Mouse (Mus musculus): Measurements from ENCODE around the gene Sptbn1. TPM values are rescaled to one million over a fixed set of nuclear protein-coding genes. Genes with fewer than 3 reads are reported as not detected.

Sptbn1 gene
- polyA plus RNA-seq, 1 experiment from 2014 or later, result 60.1 TPM

- peaks cover 37% of the 10 kb centered on the region for H3K4me1 ChIP-seq (replicated peaks)
- H3K27me3 ChIP-seq (ENCODE audit: insufficient read depth, poor library complexity, severe bottlenecking), result no peaks in the 10 kb centered on the region
- 0 out of 2 replicates have a peak, but pooled peaks cover 3% of the 10 kb centered on the region for H3K9me3 ChIP-seq
- peak overlapping the region; percentile 69 for H3K4me3 ChIP-seq
- H3K27ac ChIP-seq, result peak overlapping the region; percentile 90
- WGBS, result 2% methylated on average over 21 of the region's 21 CpGs
- peaks cover 4% of the 10 kb centered on the region; the same call in 1 of the 2 replicates for H3K36me3 ChIP-seq
- peak; percentile 69 for DNase-seq (ENCODE audit: low spot score)
These were observed 70.3 kb downstream of the Sptbn1 start for GRCm38 (mm10) chr11:30197564-30198090.

DNA sequence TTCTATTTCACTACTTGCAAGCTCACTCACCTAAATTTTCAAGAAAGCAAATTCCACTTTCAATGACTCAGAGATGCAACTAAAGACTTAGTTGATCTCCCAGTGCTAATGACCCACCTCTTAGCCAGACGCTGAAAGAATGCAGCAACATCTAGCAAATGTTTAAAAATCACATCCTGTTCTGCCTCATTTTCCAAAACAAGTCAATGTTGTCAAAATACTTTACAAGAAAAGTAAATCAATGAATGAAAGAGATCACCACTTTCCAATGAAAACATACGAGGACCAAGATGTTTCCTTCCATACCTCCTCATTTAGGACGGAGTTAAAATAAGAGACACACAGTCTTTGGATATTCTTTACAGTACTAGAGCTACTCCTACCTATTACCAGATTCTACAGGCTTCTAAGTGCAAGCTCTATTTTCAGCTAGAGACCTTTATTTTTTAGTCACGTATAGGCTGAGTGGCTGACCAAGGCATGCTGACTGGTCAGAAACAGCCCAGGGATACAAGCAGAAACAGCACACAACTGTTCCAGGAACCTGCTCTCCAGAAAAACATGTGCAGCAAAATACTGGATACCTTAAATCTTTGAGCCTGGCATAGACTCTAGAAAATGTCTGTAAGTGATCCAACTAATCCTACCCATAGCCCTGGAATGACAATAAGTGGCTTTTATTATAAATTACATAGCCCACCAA lies 71.5 kb downstream of the Sptbn1 start:
- peak overlapping the region; percentile 69 for H3K4me3 ChIP-seq
- WGBS, result 74% methylated on average over 4 of the region's 4 CpGs
- no peak overlapping the region for H3K27ac ChIP-seq
- no peak for DNase-seq (ENCODE audit: low spot score)
- H3K36me3 ChIP-seq, result no peaks in the 10 kb centered on the region
- no peaks in the 10 kb centered on the region for H3K9me3 ChIP-seq
- H3K27me3 ChIP-seq (ENCODE audit: insufficient read depth, poor library complexity, severe bottlenecking), result no peaks in the 10 kb centered on the region
- H3K4me1 ChIP-seq (replicated peaks), result peaks cover 37% of the 10 kb centered on the region

- H3K4me1 ChIP-seq (replicated peaks), result peaks cover 37% of the 10 kb centered on the region
- H3K27ac ChIP-seq, result no peak overlapping the region
- no peak for DNase-seq (ENCODE audit: low spot score)
- H3K9me3 ChIP-seq, result no peaks in the 10 kb centered on the region
- H3K27me3 ChIP-seq (ENCODE audit: insufficient read depth, poor library complexity, severe bottlenecking), result no peaks in the 10 kb centered on the region
- H3K36me3 ChIP-seq, result no peaks in the 10 kb centered on the region
- peak overlapping the region; percentile 69; the same call in 1 of the 2 replicates for H3K4me3 ChIP-seq
- 78% methylated on average over 3 of the region's 3 CpGs for WGBS
These were observed 72.2 kb downstream of the Sptbn1 start for GRCm38 (mm10) chr11:30195756-30196155.

DNA sequence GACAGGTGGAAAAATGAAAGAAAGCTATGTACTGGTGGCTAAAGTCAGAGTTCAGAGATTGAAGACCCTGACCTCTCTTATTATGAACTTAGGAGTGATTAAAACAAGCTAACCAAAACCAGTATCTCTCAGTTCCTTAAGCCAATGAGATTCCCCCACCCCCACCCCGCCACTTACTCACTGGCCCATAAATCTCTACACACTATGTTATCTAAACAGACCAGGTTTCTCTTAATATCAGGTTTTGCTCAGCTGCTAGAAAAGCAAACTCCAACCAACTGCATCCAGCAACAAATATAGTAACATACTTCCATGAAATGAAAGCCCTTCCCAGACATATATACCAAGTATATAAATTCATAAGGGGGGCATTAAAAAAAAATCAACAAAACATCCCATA lies 73.2 kb downstream of the Sptbn1 start:
- 83% methylated on average over 1 of the region's 1 CpGs for WGBS
- H3K27ac ChIP-seq, result no peak overlapping the region
- H3K36me3 ChIP-seq, result no peaks in the 10 kb centered on the region
- peaks cover 37% of the 10 kb centered on the region for H3K4me1 ChIP-seq (replicated peaks)
- H3K4me3 ChIP-seq, result no peak overlapping the region
- H3K27me3 ChIP-seq (ENCODE audit: insufficient read depth, poor library complexity, severe bottlenecking), result no peaks in the 10 kb centered on the region
- DNase-seq (ENCODE audit: low spot score), result no peak
- no peaks in the 10 kb centered on the region for H3K9me3 ChIP-seq

- 92% methylated on average over 4 of the region's 4 CpGs for WGBS
- Histone ChIP-seq H3K27me3 (ENCODE audit: insufficient read depth, poor library complexity, severe bottlenecking) (no peaks in the 10 kb centered on the region), H3K27ac (no peak overlapping the region), H3K4me1 (replicated peaks) (peaks cover 11% of the 10 kb centered on the region; the same call in 1 of the 2 replicates), H3K36me3 (no peaks in the 10 kb centered on the region), H3K4me3 (no peak overlapping the region), H3K9me3 (no peaks in the 10 kb centered on the region)
- DNase-seq (ENCODE audit: low spot score), result no peak
These were observed 77.0 kb downstream of the Sptbn1 start for GRCm38 (mm10) chr11:30190959-30191358.

DNA sequence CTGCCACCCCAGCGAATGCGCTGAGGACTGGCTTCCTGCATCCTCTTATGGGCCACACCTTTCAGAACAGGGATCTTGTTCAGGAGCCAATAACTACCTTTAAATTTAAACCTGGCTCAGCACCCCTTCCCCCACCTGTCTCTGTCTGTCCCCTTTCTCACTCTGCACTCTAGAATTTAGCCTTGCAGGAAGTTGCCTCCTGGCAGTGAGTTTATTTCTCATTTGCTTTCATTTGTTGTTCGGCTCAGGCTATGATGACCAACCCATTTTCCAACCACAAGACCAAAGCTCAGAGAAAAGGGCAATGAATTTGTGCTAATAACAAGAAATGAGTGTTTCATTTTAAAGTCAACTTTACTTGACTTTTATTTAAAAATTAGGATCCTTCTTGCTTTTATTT lies 77.9 kb downstream of the Sptbn1 start:
- H3K9me3 ChIP-seq, result no peaks in the 10 kb centered on the region
- no peaks in the 10 kb centered on the region for H3K36me3 ChIP-seq
- no peak overlapping the region for H3K4me3 ChIP-seq
- no peak for DNase-seq (ENCODE audit: low spot score)
- peaks cover 7% of the 10 kb centered on the region; the same call in 1 of the 2 replicates for H3K4me1 ChIP-seq (replicated peaks)
- WGBS, result 97% methylated on average over 3 of the region's 3 CpGs
- H3K27ac ChIP-seq, result no peak overlapping the region
- no peaks in the 10 kb centered on the region for H3K27me3 ChIP-seq (ENCODE audit: insufficient read depth, poor library complexity, severe bottlenecking)

DNA sequence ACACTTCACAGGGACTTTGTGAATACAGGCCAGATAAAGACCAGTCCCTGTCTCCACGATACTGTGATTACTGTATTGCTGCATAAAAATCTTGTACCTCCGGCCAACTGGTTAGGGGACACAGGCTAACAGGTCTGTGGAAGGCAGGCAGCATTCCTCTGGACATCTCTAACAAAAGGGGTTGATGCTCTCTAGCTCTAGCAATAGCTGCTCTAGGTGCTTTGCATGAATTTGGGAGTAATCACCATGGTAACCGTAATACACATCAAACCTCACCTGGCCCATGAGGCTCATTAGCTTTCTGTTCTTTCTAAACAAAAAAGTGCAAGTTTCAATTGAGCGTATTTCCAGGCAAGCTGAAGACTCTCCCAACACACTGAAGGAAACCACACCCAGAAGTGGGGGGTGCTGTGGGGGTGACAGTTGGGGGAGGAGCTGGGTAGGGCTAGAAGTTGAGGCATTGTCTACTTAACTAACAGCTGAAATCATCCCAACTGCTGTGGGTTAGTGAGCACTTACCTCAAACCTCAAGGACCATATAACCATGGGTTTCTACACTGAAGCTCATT lies 81.0 kb downstream of the Sptbn1 start:
- Histone ChIP-seq H3K4me1 (replicated peaks) (peaks cover 2% of the 10 kb centered on the region; the same call in 1 of the 2 replicates), H3K36me3 (0 out of 2 replicates have a peak, but pooled peaks cover 8% of the 10 kb centered on the region), H3K27me3 (ENCODE audit: insufficient read depth, poor library complexity, severe bottlenecking) (no peaks in the 10 kb centered on the region), H3K27ac (no peak overlapping the region), H3K4me3 (no peak overlapping the region), H3K9me3 (no peaks in the 10 kb centered on the region)
- no peak for DNase-seq (ENCODE audit: low spot score)
- WGBS, result 88% methylated on average over 4 of the region's 4 CpGs

DNA sequence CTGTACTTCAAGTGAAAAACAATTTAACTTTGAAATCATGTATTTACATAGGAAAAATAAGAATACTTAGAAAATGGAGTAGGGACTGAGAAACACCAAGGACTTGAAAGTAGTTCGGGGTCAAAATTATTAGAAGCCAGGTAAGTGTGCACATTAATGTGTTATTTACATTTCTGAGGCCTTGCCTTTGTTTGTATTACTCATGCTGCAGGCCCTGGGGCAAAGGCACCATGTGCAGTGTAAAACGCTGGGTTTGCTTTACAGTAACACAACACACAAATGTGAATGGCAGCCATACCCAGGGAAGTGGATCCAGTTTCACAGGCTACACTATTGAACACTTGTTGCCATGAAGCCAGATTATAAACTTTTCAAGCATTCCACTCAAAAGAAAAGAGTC lies 83.4 kb downstream of the Sptbn1 start:
- H3K36me3 ChIP-seq, result 0 out of 2 replicates have a peak, but pooled peaks cover 8% of the 10 kb centered on the region
- H3K9me3 ChIP-seq, result no peaks in the 10 kb centered on the region
- no peaks in the 10 kb centered on the region for H3K27me3 ChIP-seq (ENCODE audit: insufficient read depth, poor library complexity, severe bottlenecking)
- H3K4me1 ChIP-seq (replicated peaks), result peaks cover 2% of the 10 kb centered on the region; the same call in 1 of the 2 replicates
- H3K27ac ChIP-seq, result no peak overlapping the region
- H3K4me3 ChIP-seq, result no peak overlapping the region
- WGBS, result 78% methylated on average over 2 of the region's 2 CpGs
- DNase-seq (ENCODE audit: low spot score), result no peak

GRCm38 (mm10) chr11:30182716-30183411 lies 85.1 kb downstream of the Sptbn1 start:
- Histone ChIP-seq H3K27me3 (ENCODE audit: insufficient read depth, poor library complexity, severe bottlenecking) (no peaks in the 10 kb centered on the region), H3K36me3 (0 out of 2 replicates have a peak, but pooled peaks cover 8% of the 10 kb centered on the region), H3K9me3 (no peaks in the 10 kb centered on the region), H3K27ac (no peak overlapping the region), H3K4me1 (replicated peaks) (peaks cover 2% of the 10 kb centered on the region; the same call in 1 of the 2 replicates), H3K4me3 (no peak overlapping the region)
- DNase-seq (ENCODE audit: low spot score), result no peak
- 92% methylated on average over 8 of the region's 8 CpGs for WGBS

DNA sequence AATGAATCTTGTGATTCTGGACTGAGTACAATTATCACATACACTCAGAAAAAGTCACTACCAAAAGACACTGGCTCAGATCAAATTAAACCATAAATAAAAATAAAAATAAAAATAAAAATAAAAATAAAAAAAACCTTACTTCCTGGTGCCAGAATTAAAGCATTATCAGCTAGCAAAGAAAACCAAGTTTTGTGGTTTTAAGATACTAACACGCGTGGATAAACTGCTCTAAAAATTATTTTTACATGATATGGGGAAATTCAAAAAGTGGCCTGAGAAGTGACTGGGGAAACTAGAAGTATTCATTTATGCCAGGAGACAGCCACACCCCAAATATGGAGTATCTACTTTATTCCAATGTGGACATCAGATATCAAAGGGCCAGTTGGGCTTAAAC lies 89.8 kb downstream of the Sptbn1 start:
- Histone ChIP-seq H3K36me3 (0 out of 2 replicates have a peak, but pooled peaks cover 5% of the 10 kb centered on the region), H3K4me1 (replicated peaks) (0 out of 2 replicates have a peak, but pooled peaks cover 5% of the 10 kb centered on the region), H3K9me3 (no peaks in the 10 kb centered on the region), H3K27me3 (ENCODE audit: insufficient read depth, poor library complexity, severe bottlenecking) (no peaks in the 10 kb centered on the region), H3K4me3 (no peak overlapping the region), H3K27ac (no peak overlapping the region)
- 98% methylated on average over 2 of the region's 2 CpGs for WGBS
- DNase-seq (ENCODE audit: low spot score), result no peak

DNA sequence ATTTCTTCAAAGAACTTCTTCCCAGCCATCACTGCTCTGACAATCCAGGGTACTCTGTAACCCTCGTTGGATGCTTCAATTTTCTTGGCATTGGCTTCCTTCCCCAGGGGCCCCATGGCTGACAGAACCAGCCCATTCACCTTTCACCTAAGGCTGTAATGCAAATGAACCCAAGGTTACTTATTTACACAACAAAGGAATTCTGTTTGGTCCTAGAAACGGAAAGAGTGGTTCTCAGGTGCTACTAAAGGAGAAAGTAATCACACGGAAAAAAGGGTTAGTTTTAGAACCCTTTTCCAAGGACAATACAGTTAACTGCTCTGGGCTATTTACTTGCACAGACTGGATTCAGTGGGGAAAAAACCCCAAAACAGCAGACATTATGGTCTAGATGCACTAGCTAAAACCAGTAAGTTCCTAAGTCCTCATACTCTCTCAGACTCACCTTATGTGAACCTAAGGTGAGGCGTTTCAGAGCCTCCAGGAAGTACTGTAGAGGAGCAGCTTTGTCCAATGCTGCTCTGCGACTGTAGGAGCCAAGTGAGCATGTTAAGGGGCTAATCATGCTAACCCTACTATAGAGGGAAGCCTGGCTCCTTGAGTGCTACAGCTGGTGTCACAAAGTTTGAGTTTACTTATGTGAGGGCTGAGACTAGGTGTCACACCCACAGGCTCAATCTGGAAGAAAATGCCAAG lies 90.7 kb downstream of the Sptbn1 start:
- Histone ChIP-seq H3K27ac (no peak overlapping the region), H3K4me1 (replicated peaks) (0 out of 2 replicates have a peak, but pooled peaks cover 5% of the 10 kb centered on the region), H3K4me3 (no peak overlapping the region), H3K36me3 (no peaks in the 10 kb centered on the region), H3K9me3 (no peaks in the 10 kb centered on the region), H3K27me3 (ENCODE audit: insufficient read depth, poor library complexity, severe bottlenecking) (no peaks in the 10 kb centered on the region)
- DNase-seq (ENCODE audit: low spot score), result no peak
- 35% methylated on average over 5 of the region's 5 CpGs for WGBS

DNA sequence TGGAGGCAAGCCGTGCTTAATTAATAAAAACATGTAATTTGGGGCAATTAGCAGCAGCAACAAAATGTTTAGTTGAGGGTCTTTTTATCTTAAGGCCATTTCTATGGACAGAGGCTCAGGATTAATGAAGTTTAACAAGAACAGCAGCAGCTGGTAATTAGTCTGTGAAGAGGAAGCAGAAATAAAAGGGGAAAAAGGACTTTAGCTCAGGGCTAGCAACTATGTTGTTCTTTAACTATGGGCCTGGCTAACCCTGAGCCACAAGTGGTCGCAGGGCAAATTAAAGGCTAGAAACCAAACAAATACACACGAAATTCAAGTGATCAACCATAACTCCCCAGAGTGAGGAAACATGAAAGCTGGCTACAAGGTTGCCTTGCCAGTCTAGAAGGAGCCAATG lies 91.9 kb downstream of the Sptbn1 start:
- no peaks in the 10 kb centered on the region for H3K36me3 ChIP-seq
- H3K27me3 ChIP-seq (ENCODE audit: insufficient read depth, poor library complexity, severe bottlenecking), result no peaks in the 10 kb centered on the region
- no peaks in the 10 kb centered on the region for H3K9me3 ChIP-seq
- H3K4me3 ChIP-seq, result no peak overlapping the region
- H3K27ac ChIP-seq, result no peak overlapping the region
- 76% methylated on average over 3 of the region's 3 CpGs for WGBS
- H3K4me1 ChIP-seq (replicated peaks), result 0 out of 2 replicates have a peak, but pooled peaks cover 5% of the 10 kb centered on the region
- DNase-seq (ENCODE audit: low spot score), result no peak

Data from hindbrain, embryonic 10.5 days (tissue).